Mouse (Mus musculus) hindbrain, embryonic 12.5 days (tissue): ENCODE results near the gene Aatk. TPM values are rescaled to one million over a fixed set of nuclear protein-coding genes. Genes with fewer than 3 reads are reported as not detected.

Experiments
- ATAC-seq: fragments of 200-750 bp; cut with Nextera tagmentation; 2 replicates; pipeline ENCODE4 v1.8.0; 2017; ENCODE audit warnings: moderate TSS enrichment; ENCODE audit not compliant: low FRiP score
- H3K27ac ChIP-seq: fragments of 300-500 bp; sonication (generic); 2 replicates; pipeline ENCODE4 v1.5.1; 2016; ENCODE audit warnings: mild to moderate bottlenecking
- H3K27me3 ChIP-seq: fragments of 300-500 bp; sonication (generic); 2 replicates; pipeline ENCODE4 v1.6.1; 2016; ENCODE audit warnings: mild to moderate bottlenecking
- H3K36me3 ChIP-seq: fragments of 300-500 bp; sonication (generic); 2 replicates; pipeline ENCODE4 v1.6.1; 2016; ENCODE audit warnings: mild to moderate bottlenecking
- H3K4me1 ChIP-seq: fragments of 300-500 bp; sonication (generic); 2 replicates; pipeline ENCODE4 v1.6.1; 2016
- H3K4me2 ChIP-seq: fragments of 300-500 bp; sonication (generic); replicated peaks from 2 replicates; pipeline ENCODE4 v1.6.1; 2016; ENCODE audit warnings: mild to moderate bottlenecking
- H3K4me3 ChIP-seq: fragments of 300-500 bp; sonication (generic); 2 replicates; pipeline ENCODE4 v1.5.1; 2016; ENCODE audit warnings: mild to moderate bottlenecking
- H3K9ac ChIP-seq: fragments of 300-500 bp; sonication (generic); 2 replicates; pipeline ENCODE4 v1.6.1; 2016; ENCODE audit warnings: mild to moderate bottlenecking, moderate library complexity
- H3K9me3 ChIP-seq: fragments of 300-500 bp; sonication (generic); replicated peaks from 2 replicates; pipeline ENCODE4 v1.6.1; 2016; ENCODE audit warnings: mild to moderate bottlenecking
- WGBS: fragments of 180-500 bp; shearing (Covaris S2); methylation state at CpG from one replicate; pipeline ENCODE4 v1.1.7; 2016; 5-methylcytosine and 5-hydroxymethylcytosine counted together
- polyA plus RNA-seq: library from polyadenylated mRNA; unstranded; fragments of >200 nt; fragmentation: Nextera tagmentation; extraction: Ambion mirVana; gene quantifications from 2 replicates; pipeline ENCODE4 v1.2.1, GENCODE M21; 2016

Gene Aatk
- polyA plus RNA-seq: 12.6 and 13.5 TPM in 2 replicates

DNA sequence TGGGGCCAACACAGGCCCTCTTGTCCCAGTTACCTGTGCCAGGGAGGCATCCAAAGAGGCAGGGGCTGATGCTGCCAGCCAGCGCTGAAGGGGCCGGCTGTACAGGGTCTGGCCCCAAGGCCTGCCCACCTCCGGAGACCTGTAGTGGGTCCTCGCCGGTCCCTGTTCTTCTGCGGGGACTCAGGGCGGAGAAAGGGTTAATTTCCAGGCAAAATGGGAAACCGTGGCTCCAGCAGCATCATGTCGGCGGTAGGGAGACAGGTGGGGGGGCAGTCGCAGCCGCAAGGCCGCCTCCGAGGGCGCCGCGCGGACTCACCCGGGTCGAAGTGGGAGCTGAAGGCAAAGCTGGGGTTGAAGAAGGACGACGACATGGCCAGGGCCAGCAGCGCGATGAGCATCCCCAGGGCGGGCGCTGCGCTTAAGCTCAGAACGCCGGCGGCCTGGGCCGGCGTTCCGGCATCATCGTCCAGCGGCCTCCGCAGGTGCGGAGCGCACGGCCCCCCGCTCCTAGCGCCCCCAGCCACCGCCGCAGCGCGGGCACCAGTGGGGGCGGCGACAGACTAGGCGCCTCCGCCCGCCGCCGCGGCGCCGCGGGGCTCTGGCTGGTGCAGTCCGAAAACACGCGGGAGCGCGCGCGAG, at the start of gene Aatk:
Aatk (minus strand) TSS at position 615 of the 639 bp plus-strand sequence.
- H3K4me1 ChIP-seq: peaks cover 57% of the 10 kb centered on the region
- ATAC-seq: peak; percentile 36; the same call in 1 of the 2 replicates
- peak within 1 kb of the TSS; percentile 96 for H3K4me2 ChIP-seq
- peak within 1 kb of the TSS; percentile 77 for H3K27ac ChIP-seq
- no peaks in the 10 kb centered on the region for H3K9me3 ChIP-seq
- peak within 1 kb of the TSS; percentile 67 for H3K4me3 ChIP-seq
- no peaks in the 10 kb centered on the region for H3K36me3 ChIP-seq
- WGBS: under 1% methylated on average over 60 of the region's 63 CpGs
- H3K27me3 ChIP-seq: peaks cover 40% of the 10 kb centered on the region
- peak within 1 kb of the TSS; percentile 86 for H3K9ac ChIP-seq

GRCm38 (mm10) chr11:120092817-120093591, 46.0 kb upstream of the Aatk start:
- ATAC-seq: 0 out of 2 replicates have a peak, but pooled peaks have one; percentile 6
- WGBS: 81% methylated on average over 23 of the region's 23 CpGs
- H3K4me3 ChIP-seq: no peak overlapping the region

GRCm38 (mm10) chr11:120090661-120091060, 43.7 kb upstream of the Aatk start:
- Histone ChIP-seq H3K4me2 (no peak overlapping the region), H3K27me3 (no peaks in the 10 kb centered on the region), H3K9me3 (no peaks in the 10 kb centered on the region), H3K9ac (no peak overlapping the region), H3K4me1 (peaks cover 9% of the 10 kb centered on the region), H3K4me3 (no peak overlapping the region), H3K27ac (no peak overlapping the region), H3K36me3 (peaks cover 52% of the 10 kb centered on the region)
- ATAC-seq: no peak
- WGBS: 94% methylated on average over 4 of the region's 4 CpGs

More at GRCm38 (mm10) chr11:120092817-120093591, 46.0 kb upstream of the Aatk start:
- H3K9me3 ChIP-seq: no peaks in the 10 kb centered on the region
- H3K4me2 ChIP-seq: no peak overlapping the region
- no peak overlapping the region for H3K27ac ChIP-seq
- H3K27me3 ChIP-seq: no peaks in the 10 kb centered on the region
- peaks cover 65% of the 10 kb centered on the region for H3K36me3 ChIP-seq
- peaks cover 7% of the 10 kb centered on the region for H3K4me1 ChIP-seq
- no peak overlapping the region for H3K9ac ChIP-seq

GRCm38 (mm10) chr11:120086702-120087152, 39.8 kb upstream of the Aatk start, which contains the start of gene Cep131:
Gene Cep131, minus strand, starts transcription at chr11:120086827.
- ATAC-seq: peak; percentile 98
- H3K27ac ChIP-seq: peak within 1 kb of the TSS; percentile 87
- no peaks in the 10 kb centered on the region for H3K27me3 ChIP-seq
- H3K4me2 ChIP-seq: peak within 1 kb of the TSS; percentile 87
- WGBS: 1% methylated on average over 42 of the region's 42 CpGs
- peak within 1 kb of the TSS; percentile 97 for H3K9ac ChIP-seq
- no peaks in the 10 kb centered on the region for H3K9me3 ChIP-seq
- peaks cover 29% of the 10 kb centered on the region for H3K36me3 ChIP-seq
- H3K4me1 ChIP-seq: peaks cover 18% of the 10 kb centered on the region
- peak within 1 kb of the TSS; percentile 98 for H3K4me3 ChIP-seq

GRCm38 (mm10) chr11:120085891-120086627, 39.1 kb upstream of the Aatk start:
- Histone ChIP-seq H3K9me3 (no peaks in the 10 kb centered on the region), H3K27me3 (no peaks in the 10 kb centered on the region), H3K4me1 (peaks cover 18% of the 10 kb centered on the region), H3K4me2 (peak overlapping the region; percentile 87), H3K27ac (peak overlapping the region; percentile 87), H3K9ac (peak overlapping the region; percentile 97), H3K36me3 (peaks cover 28% of the 10 kb centered on the region), H3K4me3 (peak overlapping the region; percentile 98)
- WGBS: under 1% methylated on average over 25 of the region's 25 CpGs
- peak; percentile 41 for ATAC-seq

DNA sequence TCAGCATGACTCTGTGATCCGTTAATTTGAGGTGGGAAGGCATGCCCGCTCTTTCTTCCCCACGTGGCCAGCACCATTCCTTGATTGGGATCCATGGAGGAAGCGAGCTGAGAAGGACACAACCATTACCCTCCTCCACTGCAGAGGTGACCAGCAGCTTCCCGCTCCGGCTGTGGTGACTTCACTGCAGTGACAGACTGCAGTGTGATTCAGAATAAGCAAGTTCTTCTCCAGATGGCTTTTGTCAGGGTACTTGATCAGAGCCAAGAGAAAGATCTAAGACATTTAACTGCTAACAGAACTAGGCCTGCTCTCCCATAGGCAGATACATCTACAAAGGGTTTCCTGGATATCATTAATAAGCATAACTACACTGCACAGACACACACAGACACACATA, 33.3 kb upstream of the Aatk start:
- no peak overlapping the region for H3K27ac ChIP-seq
- WGBS: 93% methylated on average over 6 of the region's 6 CpGs
- no peaks in the 10 kb centered on the region for H3K27me3 ChIP-seq
- no peak overlapping the region for H3K4me3 ChIP-seq
- peaks cover 5% of the 10 kb centered on the region for H3K4me1 ChIP-seq
- no peak for ATAC-seq
- H3K4me2 ChIP-seq: no peak overlapping the region
- H3K36me3 ChIP-seq: peaks cover 77% of the 10 kb centered on the region
- H3K9me3 ChIP-seq: no peaks in the 10 kb centered on the region
- no peak overlapping the region for H3K9ac ChIP-seq

GRCm38 (mm10) chr11:120076191-120076590, 29.2 kb upstream of the Aatk start:
- Histone ChIP-seq H3K4me1 (peaks cover 6% of the 10 kb centered on the region; the same call in 1 of the 2 replicates), H3K4me3 (no peak overlapping the region), H3K27ac (no peak overlapping the region), H3K27me3 (peaks cover 5% of the 10 kb centered on the region; the same call in 1 of the 2 replicates), H3K9me3 (no peaks in the 10 kb centered on the region), H3K36me3 (peaks cover 83% of the 10 kb centered on the region), H3K4me2 (no peak overlapping the region), H3K9ac (no peak overlapping the region)
- 88% methylated on average over 3 of the region's 3 CpGs for WGBS
- no peak for ATAC-seq

DNA sequence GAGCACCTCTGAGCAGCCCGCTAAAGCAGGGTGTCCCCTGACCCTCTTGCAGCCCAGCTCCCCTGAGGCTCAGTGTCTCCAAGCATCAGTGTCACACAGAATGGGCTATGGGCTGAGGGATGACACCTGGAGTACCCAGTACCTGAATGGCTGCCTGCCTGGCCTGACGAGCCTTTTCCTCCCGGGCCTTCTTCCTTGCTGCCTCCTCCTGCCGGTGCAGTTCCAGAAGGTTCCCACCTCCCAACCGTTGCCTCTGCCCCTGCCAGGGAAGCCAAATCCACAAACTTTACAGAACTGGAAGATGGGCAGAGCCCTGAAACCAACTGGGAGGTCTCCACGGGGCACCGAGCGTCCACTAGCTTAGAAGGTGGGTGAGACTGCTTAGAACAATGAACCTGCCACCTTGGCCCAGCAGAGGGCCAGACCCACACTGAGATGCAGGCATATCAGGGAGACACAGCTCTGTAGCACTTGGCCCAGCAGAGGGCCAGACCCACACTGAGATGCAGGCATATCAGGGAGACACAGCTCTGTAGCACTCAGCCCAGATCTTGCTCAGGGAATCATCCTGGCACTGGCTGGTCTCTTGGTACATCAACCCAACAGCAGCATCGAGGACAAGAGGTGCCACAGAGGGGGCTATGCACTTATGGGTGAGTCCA, 26.1 kb upstream of the Aatk start:
- Histone ChIP-seq H3K4me2 (no peak overlapping the region), H3K4me1 (peaks cover 16% of the 10 kb centered on the region), H3K27ac (no peak overlapping the region), H3K27me3 (peaks cover 5% of the 10 kb centered on the region), H3K9me3 (no peaks in the 10 kb centered on the region), H3K4me3 (no peak overlapping the region), H3K36me3 (peaks cover 84% of the 10 kb centered on the region), H3K9ac (no peak overlapping the region)
- 92% methylated on average over 9 of the region's 9 CpGs for WGBS
- no peak for ATAC-seq

- Histone ChIP-seq H3K27ac (no peak overlapping the region), H3K4me3 (no peak overlapping the region), H3K9me3 (no peaks in the 10 kb centered on the region), H3K27me3 (peaks cover 5% of the 10 kb centered on the region), H3K4me1 (peaks cover 18% of the 10 kb centered on the region), H3K36me3 (peaks cover 84% of the 10 kb centered on the region), H3K9ac (no peak overlapping the region), H3K4me2 (no peak overlapping the region)
- no peak for ATAC-seq
- 83% methylated on average over 7 of the region's 7 CpGs for WGBS
These were observed 24.9 kb upstream of the Aatk start for GRCm38 (mm10) chr11:120071731-120072320.

DNA sequence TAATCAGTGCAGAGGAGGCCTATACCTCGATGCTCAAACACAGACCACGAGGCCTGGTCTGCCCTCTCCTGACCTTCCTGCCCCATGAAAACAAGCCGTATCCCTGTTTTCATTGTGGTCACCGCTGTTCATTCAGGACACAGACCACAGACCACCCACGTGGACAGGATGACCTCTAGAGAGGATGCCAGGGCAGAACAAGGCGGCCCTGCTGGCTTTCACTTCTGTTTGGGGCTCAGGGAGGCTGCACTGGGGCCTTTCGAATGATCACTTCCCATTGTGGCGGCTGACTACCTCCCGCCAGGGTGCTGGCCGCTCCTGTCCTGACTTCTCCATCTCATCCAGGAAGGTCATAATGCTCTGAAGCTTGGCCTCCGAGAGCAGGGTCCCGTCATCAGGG, 24.1 kb upstream of the Aatk start:
- 24% methylated on average over 12 of the region's 12 CpGs for WGBS
- H3K4me1 ChIP-seq: peaks cover 18% of the 10 kb centered on the region

DNA sequence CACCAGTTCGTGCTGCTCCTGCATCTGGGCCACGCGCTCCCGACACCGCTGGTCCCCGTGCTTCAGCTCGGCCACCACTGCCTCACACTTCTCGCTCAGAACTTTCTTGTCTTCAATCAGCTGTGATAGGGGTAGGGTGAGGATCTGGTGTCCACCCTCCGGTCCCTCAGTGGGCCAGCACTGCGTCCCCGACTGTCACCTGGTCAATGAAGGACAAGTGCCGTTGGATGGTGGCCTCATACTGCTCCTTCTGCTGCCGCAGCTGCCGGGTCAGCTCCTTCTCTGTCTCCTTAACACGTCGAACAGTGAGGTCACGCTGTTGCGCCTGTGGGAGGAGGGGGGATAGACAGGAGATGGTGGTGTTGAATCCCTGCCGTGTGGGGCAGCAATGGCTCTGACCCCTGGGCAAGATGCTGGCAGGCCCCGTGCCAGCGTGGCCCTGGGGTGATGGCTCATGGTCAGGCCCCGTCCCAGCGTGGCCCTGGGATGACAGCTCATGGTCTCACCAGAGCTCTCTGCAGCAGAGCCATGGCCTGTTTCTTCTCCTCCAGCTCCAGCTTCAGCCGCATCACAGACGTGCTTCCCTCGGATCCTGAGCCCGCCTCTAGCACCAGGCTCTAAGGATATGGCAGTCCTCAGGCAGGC, 23.4 kb upstream of the Aatk start:
- Histone ChIP-seq H3K36me3 (peaks cover 84% of the 10 kb centered on the region), H3K4me2 (no peak overlapping the region), H3K27ac (no peak overlapping the region), H3K4me1 (peaks cover 18% of the 10 kb centered on the region), H3K27me3 (peaks cover 5% of the 10 kb centered on the region), H3K9me3 (no peaks in the 10 kb centered on the region), H3K9ac (no peak overlapping the region), H3K4me3 (no peak overlapping the region)
- 82% methylated on average over 22 of the region's 27 CpGs for whole genome bisulfite sequencing
- no peak for ATAC-seq

More for the DNA sequence above, 24.1 kb upstream of the Aatk start:
- no peak overlapping the region for H3K4me3 ChIP-seq
- no peak overlapping the region for H3K4me2 ChIP-seq
- H3K9me3 ChIP-seq: no peaks in the 10 kb centered on the region
- H3K27ac ChIP-seq: no peak overlapping the region
- H3K27me3 ChIP-seq: peaks cover 5% of the 10 kb centered on the region
- peaks cover 84% of the 10 kb centered on the region for H3K36me3 ChIP-seq
- no peak for ATAC-seq
- no peak overlapping the region for H3K9ac ChIP-seq
